Mouse (Mus musculus) embryonic facial prominence, embryonic 14.5 days (tissue): ENCODE measurements at regions not wholly inside any gene's neighbourhood (a gene's known extent, or its start where the extent isn't known, plus 50 kb on each side); places are given as distances from the start of the nearest gene placed in this dataset.
A peak's percentile ranks its signal among the peaks of the same experiment; 100 is the strongest.

Source experiments
- ATAC-seq: fragments of 200-750 bp; cut with Nextera tagmentation; 2 replicates; pipeline ENCODE4 v1.8.0; 2017; ENCODE audit warnings: low read depth, moderate number of reproducible peaks, moderate TSS enrichment
- DNase-seq: peaks from one replicate; pipeline ENCODE4 v3.0.0-alpha.2; 2015; ENCODE audit warnings: low spot score
- H3K27ac ChIP-seq: fragments of 300-500 bp; sonication (generic); replicated peaks from 2 replicates; pipeline ENCODE4 v1.5.1; 2014; ENCODE audit warnings: low read depth, mild to moderate bottlenecking, low read length, moderate library complexity
- H3K27me3 ChIP-seq: fragments of 300-500 bp; sonication (generic); replicated peaks from 2 replicates; pipeline ENCODE4 v1.6.1; 2014; ENCODE audit warnings: low read length; ENCODE audit not compliant: control insufficient read depth, insufficient read depth
- H3K36me3 ChIP-seq: fragments of 300-500 bp; sonication (generic); 2 replicates; pipeline ENCODE4 v1.6.1; 2014; ENCODE audit warnings: low read length, mixed read lengths; ENCODE audit not compliant: control insufficient read depth, insufficient read depth
- H3K4me1 ChIP-seq: fragments of 300-500 bp; sonication (generic); 2 replicates; pipeline ENCODE4 v1.6.1; 2014; ENCODE audit warnings: antibody characterized with exemption, low read length; ENCODE audit not compliant: control insufficient read depth, insufficient read depth
- H3K4me2 ChIP-seq: fragments of 300-500 bp; sonication (generic); 2 replicates; pipeline ENCODE4 v1.6.1; 2014; ENCODE audit warnings: low read depth, mild to moderate bottlenecking, low read length, moderate library complexity, mixed read lengths
- H3K4me3 ChIP-seq: fragments of 300-500 bp; sonication (generic); 2 replicates; pipeline ENCODE4 v1.5.1; 2014; ENCODE audit warnings: low read depth, mild to moderate bottlenecking, low read length
- H3K9ac ChIP-seq: fragments of 300-500 bp; sonication (generic); 2 replicates; pipeline ENCODE4 v1.6.1; 2014; ENCODE audit warnings: low read depth, mild to moderate bottlenecking, low read length, moderate library complexity, mixed read lengths
- H3K9me3 ChIP-seq: fragments of 300-500 bp; sonication (generic); 2 replicates; pipeline ENCODE4 v1.6.1; 2016; ENCODE audit warnings: low read length; ENCODE audit not compliant: control insufficient read depth
- WGBS: fragments of 180-500 bp; shearing (Covaris S2); extraction: QIAGEN DNeasy Blood & Tissue Kit; methylation state at CpG from one replicate; pipeline ENCODE4 v1.1.7; 2014; 5-methylcytosine and 5-hydroxymethylcytosine counted together

- Histone ChIP-seq H3K9me3 (0 out of 2 replicates have a peak, but pooled peaks cover 4% of the 10 kb centered on the region), H3K27me3 (no peaks in the 10 kb centered on the region), H3K4me3 (no peak overlapping the region), H3K27ac (no peak overlapping the region), H3K4me2 (no peak overlapping the region), H3K36me3 (no peaks in the 10 kb centered on the region), H3K9ac (no peak overlapping the region), H3K4me1 (peaks cover 3% of the 10 kb centered on the region; the same call in 1 of the 2 replicates)
- no peak for DNase-seq
- no peak for ATAC-seq
- WGBS = 62% methylated on average over 3 of the region's 3 CpGs
These were observed 1114.7 kb downstream of the Sorcs1 start for GRCm38 (mm10) chr19:49563612-49564256.

- H3K36me3 ChIP-seq = no peaks in the 10 kb centered on the region
- no peak overlapping the region for H3K9ac ChIP-seq
- no peaks in the 10 kb centered on the region for H3K4me1 ChIP-seq
- H3K9me3 ChIP-seq = no peaks in the 10 kb centered on the region
- no peak overlapping the region for H3K27ac ChIP-seq
- WGBS = 61% methylated on average over 13 of the region's 13 CpGs
- ATAC-seq = no peak; the same call in 1 of the 2 replicates
- no peaks in the 10 kb centered on the region for H3K27me3 ChIP-seq
- no peak overlapping the region for H3K4me3 ChIP-seq
- DNase-seq = peak; percentile 39
- no peak overlapping the region for H3K4me2 ChIP-seq
These were observed 1138.7 kb downstream of the Sorcs1 start for GRCm38 (mm10) chr19:49539445-49540407.
